Mouse (Mus musculus) lung, postnatal 0 days (tissue): Measurements from ENCODE around the gene Zfp324.

ENCODE experiments used
- CTCF ChIP-seq: IDR thresholded peaks from 2 replicates; pipeline ENCODE4 v1.5.1; 2016; ENCODE audit warnings: antibody characterized with exemption, mild to moderate bottlenecking
- EP300 ChIP-seq: IDR thresholded peaks from 2 replicates; pipeline ENCODE4 v1.6.1; 2016; ENCODE audit warnings: antibody characterized with exemption, mild to moderate bottlenecking, control low read depth

DNA sequence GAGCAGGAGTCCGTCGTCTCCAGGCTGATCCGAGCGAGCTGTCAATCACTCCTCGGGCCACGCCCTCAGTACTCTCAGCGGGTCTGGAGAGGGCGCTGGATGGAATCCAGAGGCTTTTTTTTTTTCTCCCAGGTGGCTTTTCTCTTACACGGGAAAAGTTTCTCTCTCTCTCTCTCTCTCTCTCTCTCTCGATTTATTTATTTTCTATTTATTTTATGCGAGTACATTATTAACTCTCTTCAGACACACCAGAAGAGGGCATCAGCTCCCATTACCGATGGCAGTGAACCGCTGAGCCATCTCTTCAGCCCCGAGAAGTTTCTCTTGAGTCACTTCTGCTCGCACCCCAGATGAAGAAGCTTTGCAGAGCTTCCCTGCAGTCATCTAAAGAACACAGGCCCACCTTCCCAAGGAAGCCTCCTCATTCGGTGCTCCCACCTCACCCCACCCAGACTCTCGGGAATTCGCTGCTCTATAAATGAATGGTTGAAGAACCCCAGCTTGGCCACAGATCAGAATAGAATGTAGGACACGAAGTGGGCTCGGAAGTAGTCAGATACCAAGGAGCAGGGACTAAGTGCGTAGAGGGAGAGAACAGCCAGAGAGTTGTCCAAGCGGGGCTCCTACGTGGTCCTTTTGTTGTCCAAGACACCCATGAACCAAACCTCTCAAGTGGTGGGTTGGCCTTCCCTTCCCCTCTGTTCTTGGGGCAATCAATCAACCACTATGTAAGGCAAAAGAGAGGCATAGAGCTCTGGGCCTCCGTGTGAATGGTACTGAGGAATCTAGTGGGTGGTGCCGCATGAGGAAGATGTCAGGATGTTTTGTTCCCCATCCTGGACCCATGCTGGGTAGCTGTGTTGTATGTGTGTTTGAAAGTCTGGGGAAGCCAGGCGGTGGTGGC lies 44.6 kb downstream of the Zfp324 start, which contains the start of gene Zbtb45:
- no peak for TF ChIP-seq CTCF
- TF ChIP-seq EP300: no peak
